Mouse (Mus musculus) adrenal gland, postnatal 14 days (tissue): Measurements from ENCODE around the gene Tbr1. TPM values are rescaled to one million over a fixed set of nuclear protein-coding genes. Genes with fewer than 3 reads are reported as not detected.

Experiments used
- DNase-seq: peaks from one replicate; pipeline ENCODE4 v3.0.0; 2021; ENCODE audit warnings: mixed read lengths
- microRNA-seq, 2 experiments: library from miRNA; unstranded; fragments of <30 nt; microRNA quantifications; one replicate each; pipeline ENCODE4 v1.2.0; 2021
- total RNA-seq: library from RNA; stranded (reverse); gene quantifications from 2 replicates; pipeline ENCODE4 v1.2.3, GENCODE M21; 2021

Gene Tbr1
- total RNA-seq, 1 experiment from 2014 or later, result not detected

- peak; percentile 59 for DNase-seq
These were observed 9.0 kb downstream of the Tbr1 start for GRCm38 (mm10) chr2:61811507-61812421.

GRCm38 (mm10) chr2:61812536-61812935, 9.8 kb downstream of the Tbr1 start:
- no peak for DNase-seq

- no peak for DNase-seq
These were observed 10.4 kb downstream of the Tbr1 start for GRCm38 (mm10) chr2:61813106-61813505.

GRCm38 (mm10) chr2:61813521-61813920, 10.8 kb downstream of the Tbr1 start:
- no peak for DNase-seq

GRCm38 (mm10) chr2:61814548-61815473, 12.1 kb downstream of the Tbr1 start:
- DNase-seq, result peak; percentile 24

GRCm38 (mm10) chr2:61815583-61816313, 13.0 kb downstream of the Tbr1 start:
- peak; percentile 12 for DNase-seq

GRCm38 (mm10) chr2:61818197-61818596, 15.5 kb downstream of the Tbr1 start:
- no peak for DNase-seq

- no peak for DNase-seq
These were observed 17.5 kb downstream of the Tbr1 start for GRCm38 (mm10) chr2:61820203-61820602.

- no peak for DNase-seq
These were observed 20.9 kb downstream of the Tbr1 start for GRCm38 (mm10) chr2:61823426-61824140.

GRCm38 (mm10) chr2:61837243-61837806, 34.6 kb downstream of the Tbr1 start:
- DNase-seq, result no peak

Small RNA genes within 50 kb of the gene (microRNA-seq; reads per million reads assigned to microRNA genes)
- 0 reads per million in 2 experiments for gene Gm22403

Other genes with a start within 250 kb of the Tbr1 start
- gene Tank, start 224.3 kb upstream of the Tbr1 start, total RNA-seq, result 40.4 and 47.9 TPM in 2 replicates
- gene Psmd14, start 91.2 kb upstream of the Tbr1 start, total RNA-seq, result 92.3 and 95.3 TPM in 2 replicates
- gene Slc4a10, start 243.5 kb downstream of the Tbr1 start, total RNA-seq, result 1.7 and 3.1 TPM in 2 replicates